Mouse (Mus musculus) T-helper 17 cell (primary cell): ENCODE results near the gene Retn.

Experiments
- in situ Hi-C, 2 experiments: fragments of 300-600 bp; cut with MboI, MseI; formaldehyde crosslinking; loops; 1 replicate in 1 of 2; 2 replicates in 1 of 2; pipeline ENCODE4 v1.15.1; 2025; ENCODE audit warnings: high pct_unique_total_duplicates in 2 of 2

Gene Retn

GRCm38 (mm10) chr8:3655526-3655925 lies at the start of gene Retn:
TSS of gene Retn (plus strand) at chr8:3655770.
- in situ Hi-C loops = no loop called here

- in situ Hi-C loops = no loop called here
Measured at GRCm38 (mm10) chr8:3606593-3606992, 49.0 kb upstream of the Retn start.

DNA sequence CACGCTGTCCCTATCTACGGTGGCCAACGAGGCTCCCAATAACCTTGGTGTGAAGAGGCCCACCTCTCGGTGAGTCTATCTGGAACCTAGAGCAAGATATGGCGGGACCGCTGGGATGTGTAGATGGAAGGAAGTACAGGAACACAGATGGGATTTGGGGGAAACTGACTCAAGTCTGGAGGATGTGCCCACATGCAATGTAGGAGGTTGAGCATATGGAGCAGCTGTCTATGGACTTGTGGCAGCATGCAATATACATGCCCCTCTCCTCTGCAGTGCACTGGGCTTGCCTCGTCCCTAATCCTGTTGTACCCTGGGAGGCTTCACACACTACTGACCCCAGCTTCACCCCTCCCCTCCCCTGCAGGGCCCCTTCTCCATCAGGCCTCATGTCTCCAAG lies 47.7 kb upstream of the Retn start:
- in situ Hi-C loops = no loop called here

DNA sequence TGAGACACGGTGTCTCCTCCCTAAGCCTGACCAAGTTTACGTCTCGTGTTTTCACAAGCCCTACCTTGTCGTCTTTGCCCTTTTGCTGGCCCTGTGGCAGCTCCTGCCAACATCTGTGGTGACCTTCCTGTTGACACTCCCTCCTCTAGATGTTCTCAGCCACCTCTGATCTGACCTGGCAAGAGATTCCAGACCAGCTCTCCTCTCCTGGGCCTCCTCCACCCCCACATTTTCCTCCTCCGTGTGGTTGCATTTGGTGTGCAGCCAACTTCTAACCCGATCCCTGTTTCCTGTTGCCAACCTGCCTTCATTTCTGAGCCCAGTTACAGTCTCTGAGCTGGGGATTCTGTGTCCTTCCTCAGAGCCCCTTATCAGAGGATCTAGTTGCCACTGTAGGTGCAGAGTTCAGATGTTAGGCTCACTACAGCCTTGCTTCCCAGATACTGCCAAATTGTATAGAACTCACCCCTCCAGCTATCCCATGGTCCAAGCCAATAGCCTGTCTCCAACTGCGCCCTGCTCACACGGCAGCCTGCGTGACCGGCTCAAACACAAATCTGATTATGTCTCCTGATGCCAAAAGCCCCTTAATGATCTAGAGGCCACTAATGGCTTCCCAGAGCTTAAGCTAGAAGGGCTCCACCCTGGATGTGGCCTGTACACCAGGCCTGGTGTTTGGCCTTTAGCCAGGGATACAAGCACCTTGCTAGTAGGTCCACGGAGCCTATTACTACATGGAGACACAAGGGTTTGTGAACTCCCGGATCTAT lies 46.3 kb upstream of the Retn start:
- in situ Hi-C loops = no loop called here

DNA sequence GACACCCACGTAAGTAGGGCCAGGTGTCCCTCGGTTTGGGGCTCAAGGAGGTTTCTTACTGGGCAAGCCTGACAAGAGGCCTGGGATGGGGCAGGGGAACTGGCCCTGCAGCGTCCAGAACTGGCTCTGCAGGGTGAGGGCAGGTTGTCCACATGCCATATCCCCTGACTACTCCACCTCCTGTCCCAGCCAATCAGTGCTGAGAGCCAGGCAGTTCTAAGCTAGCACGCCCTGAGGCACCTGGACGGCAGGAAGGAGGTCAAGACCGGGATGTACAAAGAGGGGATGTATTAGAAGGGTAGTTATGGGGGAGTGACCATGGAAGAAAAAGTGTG lies 45.8 kb upstream of the Retn start:
- in situ Hi-C loops = no loop called here

- in situ Hi-C loops = loop anchor here in 1 of 2 experiments (5.0 to 10.0 kb wide), 2 partner anchors 117 to 546 kb away; partner anchors contain the start of genes Evi5l and Mcoln1
Measured at GRCm38 (mm10) chr8:3621199-3621970, 34.2 kb upstream of the Retn start, which contains the start of the genes Xab2 and Pet100. TSS of gene Xab2 (minus strand) at chr8:3621316. TSS of gene Pet100 (plus strand) at chr8:3621548.

- in situ Hi-C loops = loop anchor here in 1 of 2 experiments (5.0 to 10.0 kb wide), 2 partner anchors 117 to 545 kb away; partner anchors contain the start of genes Evi5l and Mcoln1
Measured at GRCm38 (mm10) chr8:3622119-3622518, 33.5 kb upstream of the Retn start.

- in situ Hi-C loops = loop anchor here in 1 of 2 experiments (10.0 kb wide), 1 partner anchor 121 kb away; the partner anchor contains the start of gene Mcoln1
Measured at GRCm38 (mm10) chr8:3625445-3625844, 30.1 kb upstream of the Retn start, which contains the start of gene Pcp2. TSS of gene Pcp2 (minus strand) at chr8:3625545.

DNA sequence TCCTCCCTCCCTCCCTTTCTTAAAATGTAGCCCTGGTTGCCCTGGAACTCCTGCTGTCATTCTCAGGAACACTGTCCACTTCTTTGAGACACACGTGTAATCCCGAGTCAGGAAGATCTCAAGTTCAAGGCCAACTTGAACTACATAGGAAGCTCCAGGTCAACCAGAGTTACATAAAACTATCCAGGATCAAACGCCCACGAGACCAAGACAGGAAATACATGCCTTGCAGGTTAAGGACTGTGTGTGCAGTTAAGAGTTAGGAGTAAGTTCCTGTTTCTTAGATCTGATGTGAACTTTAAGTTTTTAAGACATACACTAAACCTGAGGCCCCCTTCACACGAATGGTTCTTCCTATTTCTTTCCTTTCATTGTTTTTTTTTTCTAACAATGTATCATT lies 28.6 kb upstream of the Retn start:
- in situ Hi-C loops = loop anchor here in 1 of 2 experiments (10.0 kb wide), 1 partner anchor 122 kb away; the partner anchor contains the start of gene Mcoln1

DNA sequence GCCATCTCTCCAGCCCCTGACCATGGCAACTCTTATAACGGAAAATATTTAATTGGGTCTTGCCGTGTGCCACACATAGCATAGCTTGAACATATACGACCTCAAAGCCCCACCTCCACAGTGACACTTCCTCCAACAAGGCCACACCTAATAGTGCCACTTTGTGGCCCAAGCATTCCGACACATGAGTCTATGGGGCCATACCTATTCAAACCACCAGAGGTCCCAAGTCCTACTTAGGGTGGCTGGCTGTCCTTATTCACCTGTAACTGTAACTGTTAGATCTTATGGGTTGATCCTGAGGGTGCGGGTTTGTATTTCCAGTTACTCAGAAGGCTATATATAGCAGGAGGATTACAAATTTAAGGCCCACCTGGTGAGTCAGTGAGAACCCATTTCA lies 27.6 kb upstream of the Retn start:
- in situ Hi-C loops = loop anchor here in 1 of 2 experiments (10.0 kb wide), 1 partner anchor 123 kb away; the partner anchor contains the start of gene Mcoln1

DNA sequence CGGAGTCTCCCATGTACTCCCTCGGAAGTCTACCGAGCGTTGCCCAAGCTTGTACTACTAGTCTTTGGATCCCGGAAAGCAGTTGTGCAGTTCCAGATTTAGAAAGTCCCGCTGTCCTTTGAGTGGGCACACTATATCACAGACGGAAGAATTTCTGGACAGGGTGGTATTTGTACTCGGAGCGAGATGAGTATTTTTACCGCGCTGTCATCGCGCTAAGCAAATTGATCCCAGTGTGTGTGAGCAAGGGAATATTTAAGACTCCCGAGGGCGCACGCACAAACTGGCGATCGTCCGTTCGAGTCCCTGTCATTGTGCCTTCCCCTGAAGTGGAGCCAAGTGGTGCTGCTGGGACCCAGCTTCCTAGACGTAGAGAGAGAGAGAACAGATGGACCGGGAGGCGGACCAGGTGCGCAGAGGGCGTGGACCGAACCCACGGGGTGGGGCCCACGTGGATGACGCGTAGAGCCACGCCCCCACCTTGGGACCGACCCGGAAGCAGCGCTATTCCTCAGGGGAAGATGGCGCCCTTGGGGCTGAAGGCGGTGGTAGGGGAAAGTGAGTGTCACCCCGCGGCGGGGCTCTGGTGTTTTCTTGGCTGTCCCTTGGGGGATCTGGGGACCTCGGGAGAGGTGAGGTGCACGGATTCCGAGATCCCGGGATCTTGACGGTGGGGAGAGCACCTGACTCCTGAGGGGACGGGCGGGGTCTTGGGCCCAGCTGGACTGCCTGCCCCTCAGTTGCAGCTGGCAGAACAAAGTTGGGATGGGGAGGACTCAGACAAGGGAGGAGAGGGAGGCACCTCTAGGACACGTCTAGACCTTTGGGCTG lies 24.7 kb upstream of the Retn start, which contains the start of gene Stxbp2:
TSS of gene Stxbp2 (plus strand) at position 309 of the 831 bp plus-strand sequence.
- in situ Hi-C loops = loop anchor here (5.0 to 10.0 kb wide), 4 partner anchors 41 to 1044 kb away; partner anchors contain the start of genes Evi5l (in 1 of the 2), Fcor (in 1 of the 2), Gm49320 (in 1 of the 2) and Map2k7 (in 1 of the 2)

DNA sequence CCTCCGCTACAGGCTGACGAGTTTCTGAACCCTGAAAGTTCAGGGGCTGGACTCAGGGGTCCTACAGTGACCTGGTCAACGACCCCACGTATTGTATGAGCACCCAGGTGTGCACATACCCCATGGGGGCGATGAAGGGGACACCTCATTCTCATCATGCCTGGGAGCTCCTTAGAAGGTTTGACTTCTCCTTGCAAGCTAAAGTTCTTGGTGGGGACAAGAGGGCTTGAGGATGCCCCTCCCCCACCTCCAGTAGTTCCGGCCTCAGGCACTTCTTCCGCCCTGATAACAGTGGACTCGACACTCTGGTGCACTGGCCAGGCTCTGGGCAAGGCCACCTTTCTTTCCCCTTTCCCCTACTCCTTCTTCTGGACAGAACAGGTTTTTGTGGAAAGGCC lies 24.1 kb upstream of the Retn start:
- in situ Hi-C loops = loop anchor here (5.0 to 10.0 kb wide), 4 partner anchors 41 to 1043 kb away; partner anchors contain the start of genes Evi5l (in 1 of the 2), Fcor (in 1 of the 2), Gm49320 (in 1 of the 2) and Map2k7 (in 1 of the 2)

GRCm38 (mm10) chr8:3645804-3646203 lies 9.8 kb upstream of the Retn start:
- in situ Hi-C loops = no loop called here

DNA sequence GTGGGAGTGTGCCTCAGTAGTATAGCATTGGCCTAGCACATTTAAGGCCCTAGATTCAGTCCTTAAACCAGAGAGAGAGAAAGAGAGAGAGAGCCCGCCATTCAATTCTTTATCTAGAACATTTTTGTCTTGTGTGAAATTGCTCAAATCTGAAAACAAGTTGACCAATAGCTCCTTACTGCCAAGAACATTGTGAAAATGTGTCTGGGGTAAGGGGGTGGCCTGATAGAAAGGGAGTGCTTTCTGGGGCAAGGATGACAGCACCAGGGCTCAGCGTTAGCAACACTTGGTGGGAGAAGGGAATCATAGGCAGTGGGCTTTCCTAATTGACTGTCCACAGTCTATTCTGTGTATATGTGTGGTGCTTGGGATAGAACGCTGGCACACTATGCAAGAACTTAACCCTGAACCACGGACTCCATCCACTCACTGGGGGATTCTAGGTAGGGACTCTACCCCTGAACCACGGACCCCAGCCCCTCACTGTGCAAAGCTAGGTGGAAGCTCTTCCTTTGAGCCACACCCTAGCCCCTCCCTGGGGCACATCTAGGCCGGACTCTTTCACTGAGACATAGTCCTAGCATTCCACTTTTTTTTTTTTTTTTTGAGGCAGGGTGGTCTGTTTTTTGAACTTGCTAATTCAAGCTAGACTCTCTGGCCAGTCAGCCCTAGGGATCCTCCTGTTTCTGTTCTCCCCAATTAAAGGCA lies 8.6 kb upstream of the Retn start:
- in situ Hi-C loops = no loop called here

GRCm38 (mm10) chr8:3647561-3647960 lies 8.0 kb upstream of the Retn start:
- in situ Hi-C loops = no loop called here

DNA sequence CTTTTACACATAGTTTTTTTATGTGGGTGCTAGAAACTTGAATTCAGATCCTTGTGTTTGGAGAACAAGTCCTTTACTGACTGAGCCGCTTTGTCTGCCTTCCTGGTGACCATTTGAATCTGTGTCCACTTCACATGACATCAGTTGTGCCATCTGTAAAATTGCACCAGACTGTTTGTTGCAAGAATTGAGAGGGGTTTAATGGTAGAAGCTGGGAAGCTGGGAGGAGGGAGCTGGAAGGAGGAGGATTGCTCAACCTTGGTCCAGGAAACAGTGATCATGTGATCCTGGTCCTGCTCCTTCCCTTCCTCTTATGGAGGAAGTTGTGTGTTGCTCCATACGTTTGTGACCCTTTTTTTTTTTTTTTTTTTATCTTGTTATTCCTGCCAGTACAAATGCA lies 7.3 kb upstream of the Retn start:
- in situ Hi-C loops = no loop called here

DNA sequence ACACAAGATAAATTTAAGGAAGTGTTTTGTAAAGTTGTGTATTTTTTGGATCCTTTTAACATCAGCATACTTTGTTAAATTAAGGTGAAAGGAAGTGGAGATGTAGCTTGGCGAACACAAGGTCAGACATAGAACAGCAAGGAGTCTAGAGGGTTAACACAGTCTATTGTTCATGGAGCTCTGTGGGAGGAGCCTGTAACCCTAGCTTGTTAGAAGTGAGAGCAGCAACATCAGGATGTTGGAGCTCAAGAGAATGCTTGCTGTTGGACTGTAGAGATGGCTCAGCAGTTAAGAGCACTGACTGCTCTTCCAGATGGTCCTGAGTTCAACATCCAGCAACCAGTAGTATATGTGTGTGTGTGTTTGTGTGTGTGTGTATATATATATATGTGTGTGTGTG lies 6.6 kb upstream of the Retn start:
- in situ Hi-C loops = no loop called here

DNA sequence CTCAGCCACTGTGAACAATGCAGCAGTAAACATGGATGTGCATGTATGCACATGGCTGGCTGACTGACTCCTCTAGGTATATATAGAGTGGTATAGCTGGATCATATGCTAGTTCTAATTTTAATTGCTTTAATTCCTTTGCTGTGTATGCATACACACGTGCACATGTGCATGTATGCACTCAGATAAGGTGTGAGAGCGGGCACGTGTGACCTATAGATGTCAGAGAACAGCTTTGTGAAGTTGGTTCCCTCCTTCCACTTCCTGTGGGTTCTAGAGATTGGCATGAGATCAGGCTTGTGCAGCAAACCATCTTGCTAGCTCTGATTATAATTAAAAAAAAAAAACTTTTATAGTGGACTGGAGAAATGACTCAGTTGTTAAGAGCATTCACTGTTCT lies 2.7 kb upstream of the Retn start:
- in situ Hi-C loops = no loop called here

GRCm38 (mm10) chr8:3654726-3655508 lies 653 bp upstream of the Retn start:
- in situ Hi-C loops = no loop called here
